Mouse (Mus musculus): Measurements from ENCODE around the gene Lpcat3.
"Not testable (repeated sequence)": the region's sequence is repeated elsewhere in the genome, so short reads cannot be mapped to it uniquely, and the experiment has no call there.

Gene Lpcat3

GRCm38 (mm10) chr6:124672100-124672499 lies 9.3 kb downstream of the Lpcat3 start:
- in situ Hi-C loops (cut with MboI; ENCODE audit: low pct_unique_long_range_greater_than_20kb in 1 of 2, low sequenced_read_pairs in 2 of 2, unreplicated experiment in 1 of 2): no loop called here

GRCm38 (mm10) chr6:124673619-124674018 lies 10.8 kb downstream of the Lpcat3 start:
- in situ Hi-C loops (cut with MboI; ENCODE audit: low pct_unique_long_range_greater_than_20kb in 1 of 2, low sequenced_read_pairs in 2 of 2, unreplicated experiment in 1 of 2): no loop called here

GRCm38 (mm10) chr6:124674591-124674990 lies 11.8 kb downstream of the Lpcat3 start:
- in situ Hi-C loops (cut with MboI; ENCODE audit: low pct_unique_long_range_greater_than_20kb in 1 of 2, low sequenced_read_pairs in 2 of 2, unreplicated experiment in 1 of 2): no loop called here

- in situ Hi-C loops (cut with MboI; ENCODE audit: low pct_unique_long_range_greater_than_20kb in 1 of 2, low sequenced_read_pairs in 2 of 2, unreplicated experiment in 1 of 2): no loop called here
These were observed 13.3 kb downstream of the Lpcat3 start for GRCm38 (mm10) chr6:124676171-124676570.

- in situ Hi-C loops (cut with MboI; ENCODE audit: low pct_unique_long_range_greater_than_20kb in 1 of 2, low sequenced_read_pairs in 2 of 2, unreplicated experiment in 1 of 2): no loop called here
These were observed 15.9 kb downstream of the Lpcat3 start for GRCm38 (mm10) chr6:124678769-124679168.

- in situ Hi-C loops (cut with MboI; ENCODE audit: low pct_unique_long_range_greater_than_20kb in 1 of 2, low sequenced_read_pairs in 2 of 2, unreplicated experiment in 1 of 2): no loop called here
These were observed 16.7 kb downstream of the Lpcat3 start for GRCm38 (mm10) chr6:124679486-124679885.

- in situ Hi-C loops (cut with MboI; ENCODE audit: low pct_unique_long_range_greater_than_20kb in 1 of 2, low sequenced_read_pairs in 2 of 2, unreplicated experiment in 1 of 2): not testable (repeated sequence)
These were observed 19.5 kb downstream of the Lpcat3 start for GRCm38 (mm10) chr6:124682291-124682690.

GRCm38 (mm10) chr6:124683591-124684417 lies 21.0 kb downstream of the Lpcat3 start:
- in situ Hi-C loops (cut with MboI; ENCODE audit: low pct_unique_long_range_greater_than_20kb in 1 of 2, low sequenced_read_pairs in 2 of 2, unreplicated experiment in 1 of 2): no loop called here

GRCm38 (mm10) chr6:124685606-124686386 lies 23.0 kb downstream of the Lpcat3 start:
- in situ Hi-C loops (cut with MboI; ENCODE audit: low pct_unique_long_range_greater_than_20kb in 1 of 2, low sequenced_read_pairs in 2 of 2, unreplicated experiment in 1 of 2): no loop called here

GRCm38 (mm10) chr6:124686644-124687043 lies 23.8 kb downstream of the Lpcat3 start:
- in situ Hi-C loops (cut with MboI; ENCODE audit: low pct_unique_long_range_greater_than_20kb in 1 of 2, low sequenced_read_pairs in 2 of 2, unreplicated experiment in 1 of 2): not testable (repeated sequence)

GRCm38 (mm10) chr6:124688151-124688758 lies 25.4 kb downstream of the Lpcat3 start:
- in situ Hi-C loops (cut with MboI; ENCODE audit: low pct_unique_long_range_greater_than_20kb in 1 of 2, low sequenced_read_pairs in 2 of 2, unreplicated experiment in 1 of 2): no loop called here

GRCm38 (mm10) chr6:124689011-124689410 lies 26.2 kb downstream of the Lpcat3 start:
- in situ Hi-C loops (cut with MboI; ENCODE audit: low pct_unique_long_range_greater_than_20kb in 1 of 2, low sequenced_read_pairs in 2 of 2, unreplicated experiment in 1 of 2): no loop called here

GRCm38 (mm10) chr6:124690517-124690916 lies 27.7 kb downstream of the Lpcat3 start:
- in situ Hi-C loops (cut with MboI; ENCODE audit: low pct_unique_long_range_greater_than_20kb in 1 of 2, low sequenced_read_pairs in 2 of 2, unreplicated experiment in 1 of 2): no loop called here

- in situ Hi-C loops (cut with MboI; ENCODE audit: low pct_unique_long_range_greater_than_20kb in 1 of 2, low sequenced_read_pairs in 2 of 2, unreplicated experiment in 1 of 2): no loop called here
These were observed 30.6 kb downstream of the Lpcat3 start for GRCm38 (mm10) chr6:124693243-124693981.

- in situ Hi-C loops (cut with MboI; ENCODE audit: low pct_unique_long_range_greater_than_20kb in 1 of 2, low sequenced_read_pairs in 2 of 2, unreplicated experiment in 1 of 2): no loop called here
These were observed 31.5 kb downstream of the Lpcat3 start for GRCm38 (mm10) chr6:124694166-124694955.

- in situ Hi-C loops (cut with MboI; ENCODE audit: low pct_unique_long_range_greater_than_20kb in 1 of 2, low sequenced_read_pairs in 2 of 2, unreplicated experiment in 1 of 2): no loop called here
These were observed 33.8 kb downstream of the Lpcat3 start for GRCm38 (mm10) chr6:124696441-124697150.

GRCm38 (mm10) chr6:124698751-124699150 lies 35.9 kb downstream of the Lpcat3 start:
- in situ Hi-C loops (cut with MboI; ENCODE audit: low pct_unique_long_range_greater_than_20kb in 1 of 2, low sequenced_read_pairs in 2 of 2, unreplicated experiment in 1 of 2): no loop called here

Data from mouse embryonic stem cell (cell line).